ENCODE assay signal across 7 mouse cellular contexts in the genomic region with DNA sequence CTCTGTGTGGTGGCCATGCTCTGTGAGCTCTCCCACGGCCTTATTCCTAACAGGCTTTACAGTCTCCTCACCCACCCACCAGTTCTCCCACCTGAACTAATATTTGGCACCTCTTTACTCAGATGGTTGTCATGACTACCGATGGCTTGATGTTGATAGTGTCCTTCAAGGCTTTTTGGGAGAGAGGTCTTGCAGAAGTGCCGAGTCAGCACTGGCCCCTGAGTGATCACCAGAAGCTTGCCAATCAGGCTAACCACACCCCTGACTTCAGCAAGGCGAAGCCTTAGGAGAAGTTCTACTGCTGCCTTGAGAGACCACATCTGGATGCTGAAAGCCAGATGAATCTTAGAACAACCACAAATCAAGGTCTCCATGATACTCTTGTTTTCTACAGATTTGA.
DNase-seq lines count a peak whose midpoint lies in the region; ATAC-seq and TF ChIP-seq lines count a peak whose summit lies in the region.

No protein-coding gene starts in this region.

- H3K4me1 ChIP-seq in intestine, embryonic 16.5 days (ENCODE audit: control insufficient read depth, insufficient read depth, low read length): peaks cover 30% of the 10 kb centered on the region
- peaks cover 20% of the 10 kb centered on the region for H3K4me1 ChIP-seq in intestine, embryonic 15.5 days (replicated peaks)
- peaks cover 4 to 9% of the 10 kb centered on the region in 2 experiments for H3K4me1 ChIP-seq in MEL (ENCODE audit: control insufficient read depth in 1 of 2, insufficient read depth in 2 of 2, low read length in 2 of 2)
- peaks cover 44% of the 10 kb centered on the region for H3K4me1 ChIP-seq in limb, embryonic 12.5 days (replicated peaks)

- no peak for TF ChIP-seq EP300 in MEL (IDR thresholded peaks at IDR 0.05; ENCODE audit: low read depth in 1 of 2, low read length in 2 of 2)

- no peak for TF ChIP-seq POLR2A in MEL (IDR thresholded peaks at IDR 0.05; ENCODE audit: control insufficient read depth in 1 of 2, insufficient read depth in 1 of 2, low read depth in 1 of 2, low read length in 2 of 2, poor library complexity in 1 of 2)

- H3K9ac ChIP-seq in intestine, embryonic 16.5 days (ENCODE audit: low read depth, low read length): peak overlapping the region; percentile 33; the same call in 1 of the 2 replicates
- H3K9ac ChIP-seq in intestine, embryonic 15.5 days: no peak overlapping the region
- H3K9ac ChIP-seq in MEL (ENCODE audit: control insufficient read depth, low read depth, low read length, poor library complexity, severe bottlenecking): no peak overlapping the region
- no peak overlapping the region for H3K9ac ChIP-seq in limb, embryonic 12.5 days (replicated peaks)

- H3K27me3 ChIP-seq in intestine, embryonic 16.5 days (replicated peaks; ENCODE audit: control insufficient read depth, insufficient read depth, low read length): no peaks in the 10 kb centered on the region
- H3K27me3 ChIP-seq in intestine, embryonic 15.5 days (replicated peaks): no peaks in the 10 kb centered on the region
- H3K27me3 ChIP-seq in MEL (ENCODE audit: control insufficient read depth in 1 of 2, insufficient read depth in 2 of 2, low read length in 2 of 2): no peaks in the 10 kb centered on the region
- no peaks in the 10 kb centered on the region for H3K27me3 ChIP-seq in limb, embryonic 12.5 days

- DNase-seq in MEL (ENCODE audit: low read depth, low spot score): peak; percentile 31
- DNase-seq in c-Kit-positive CD71-positive TER-119-positive erythroid progenitor cells, embryonic 14.5 days (ENCODE audit: low spot score): peak; percentile 14
- no peak for DNase-seq in thymus, postnatal 0 days (ENCODE audit: low spot score)
- no peak for DNase-seq in frontal cortex, postnatal 14 days (ENCODE audit: low spot score in 2 of 2)

- no peak for TF ChIP-seq CTCF in MEL (IDR thresholded peaks at IDR 0.05 in 2 of 3, conservative IDR thresholded peaks at IDR 0.05 in 1 of 3; ENCODE audit: control insufficient read depth in 1 of 3, insufficient read depth in 1 of 3, low read depth in 2 of 3, low read length in 3 of 3, poor library complexity in 1 of 3, severe bottlenecking in 1 of 3)

- WGBS in intestine, embryonic 16.5 days: 60% methylated on average over 4 of the region's 4 CpGs
- 63% methylated on average over 4 of the region's 4 CpGs for WGBS in intestine, embryonic 15.5 days
- WGBS in limb, embryonic 12.5 days: 55% methylated on average over 4 of the region's 4 CpGs

- H3K9me3 ChIP-seq in intestine, embryonic 16.5 days (ENCODE audit: control insufficient read depth, low read length): no peaks in the 10 kb centered on the region
- H3K9me3 ChIP-seq in intestine, embryonic 15.5 days: no peaks in the 10 kb centered on the region
- no peaks in the 10 kb centered on the region for H3K9me3 ChIP-seq in MEL (replicated peaks; ENCODE audit: insufficient read depth, low read length)
- no peaks in the 10 kb centered on the region for H3K9me3 ChIP-seq in limb, embryonic 12.5 days

- no peak for ATAC-seq in intestine, embryonic 16.5 days
- ATAC-seq in intestine, embryonic 15.5 days: no peak
- no peak for ATAC-seq in limb, embryonic 12.5 days (ENCODE audit: insufficient number of reproducible peaks, insufficient read depth, low FRiP score, low TSS enrichment, low read depth)

- TF ChIP-seq RAD21 in MEL (IDR thresholded peaks at IDR 0.05; ENCODE audit: low read depth, low read length): no peak

- no peak overlapping the region for H3K4me2 ChIP-seq in intestine, embryonic 16.5 days (ENCODE audit: low read depth, low read length)
- no peak overlapping the region for H3K4me2 ChIP-seq in intestine, embryonic 15.5 days (replicated peaks)
- H3K4me2 ChIP-seq in limb, embryonic 12.5 days: peak overlapping the region; percentile 34

- no peak overlapping the region for H3K4me3 ChIP-seq in intestine, embryonic 16.5 days (ENCODE audit: low read length)
- no peak overlapping the region for H3K4me3 ChIP-seq in intestine, embryonic 15.5 days (replicated peaks)
- H3K4me3 ChIP-seq in MEL (ENCODE audit: control insufficient read depth in 1 of 2, insufficient read depth in 1 of 2, low read depth in 2 of 2, low read length in 2 of 2): no peak overlapping the region
- H3K4me3 ChIP-seq in limb, embryonic 12.5 days (replicated peaks): no peak overlapping the region

- H3K27ac ChIP-seq in intestine, embryonic 16.5 days (ENCODE audit: low read length): peak overlapping the region; percentile 43
- H3K27ac ChIP-seq in intestine, embryonic 15.5 days: no peak overlapping the region
- no peak overlapping the region for H3K27ac ChIP-seq in MEL (ENCODE audit: control insufficient read depth, low read depth, low read length)
- H3K27ac ChIP-seq in limb, embryonic 12.5 days: peak overlapping the region; percentile 94

- no peaks in the 10 kb centered on the region for H3K79me2 ChIP-seq in MEL (ENCODE audit: control insufficient read depth, insufficient read depth, low read length, poor library complexity)

- H3K36me3 ChIP-seq in intestine, embryonic 16.5 days (ENCODE audit: control insufficient read depth, insufficient read depth, low read length): no peaks in the 10 kb centered on the region
- no peaks in the 10 kb centered on the region for H3K36me3 ChIP-seq in intestine, embryonic 15.5 days
- H3K36me3 ChIP-seq in MEL (ENCODE audit: control insufficient read depth in 1 of 2, insufficient read depth in 2 of 2, low read length in 2 of 2): peaks cover 0 to 10% of the 10 kb centered on the region in 2 experiments; a peak in 2 of 4 replicates
- no peaks in the 10 kb centered on the region for H3K36me3 ChIP-seq in limb, embryonic 12.5 days

TF ChIP-seq in MEL, 35 proteins besides CTCF, POLR2A, EP300 and RAD21:
- TF ChIP-seq BHLHE40 (IDR thresholded peaks at IDR 0.05; ENCODE audit: borderline replicate concordance, low read depth, low read length) (no peak), MAFK (IDR thresholded peaks at IDR 0.05; ENCODE audit: borderline replicate concordance, low read depth, low read length) (peak; percentile 91)

Comparison
In these comparisons a context has a peak if more than half of its experiments do, and no peak if none do; other contexts are left out.
1. H3K27ac ChIP-seq: peak in intestine, embryonic 16.5 days (single experiment) and limb, embryonic 12.5 days (single experiment); none in intestine, embryonic 15.5 days (single experiment) and MEL (single experiment).
2. DNase-seq: peak in MEL (single experiment) and c-Kit-positive CD71-positive TER-119-positive erythroid progenitor cells, embryonic 14.5 days (single experiment); none in thymus, postnatal 0 days (single experiment) and frontal cortex, postnatal 14 days (0 of 2).